Mouse (Mus musculus) cerebellum, adult 11 months (tissue): ENCODE measurements around the gene Aldh8a1.

Experiments used
- DNase-seq: peaks from one replicate; pipeline ENCODE4 v3.0.0; 2022

Aldh8a1 gene

GRCm38 (mm10) chr10:21420457-21421424 is 43.6 kb downstream of the Aldh8a1 start:
- DNase-seq, result peak; percentile 11

- no peak for DNase-seq
Observed at GRCm38 (mm10) chr10:21426515-21426914, 49.4 kb downstream of the Aldh8a1 start.

- no peak for DNase-seq
Observed at GRCm38 (mm10) chr10:21427996-21428395, 50.9 kb downstream of the Aldh8a1 start.

- DNase-seq, result no peak
Observed at GRCm38 (mm10) chr10:21439268-21439667, 62.2 kb downstream of the Aldh8a1 start.

- no peak for DNase-seq
Observed at GRCm38 (mm10) chr10:21441020-21441419, 63.9 kb downstream of the Aldh8a1 start.

- DNase-seq, result no peak
Observed at GRCm38 (mm10) chr10:21441690-21442089, 64.6 kb downstream of the Aldh8a1 start.

- no peak for DNase-seq
Observed at GRCm38 (mm10) chr10:21443646-21444324, 66.7 kb downstream of the Aldh8a1 start.

GRCm38 (mm10) chr10:21444410-21444809 is 67.3 kb downstream of the Aldh8a1 start:
- DNase-seq, result no peak
